Mouse (Mus musculus): ENCODE measurements at regions not wholly inside any gene's neighbourhood (a gene's known extent, or its start where the extent isn't known, plus 50 kb on each side); places are given as distances from the start of the nearest gene placed in this dataset.

GRCm38 (mm10) chr8:116290671-116291245 is 214.0 kb upstream of the Dynlrb2 start:
- DNase-seq, result no peak

- no peak for DNase-seq
Measured at GRCm38 (mm10) chr8:116289237-116289636, 215.5 kb upstream of the Dynlrb2 start.

- DNase-seq, result no peak
Measured at GRCm38 (mm10) chr8:116283990-116284389, 220.8 kb upstream of the Dynlrb2 start.

GRCm38 (mm10) chr8:116282341-116282740 is 222.4 kb upstream of the Dynlrb2 start:
- no peak for DNase-seq

- no peak for DNase-seq
Measured at GRCm38 (mm10) chr8:116275014-116275413, 229.8 kb upstream of the Dynlrb2 start.

GRCm38 (mm10) chr8:116271238-116271637 is 233.5 kb upstream of the Dynlrb2 start:
- DNase-seq, result no peak

GRCm38 (mm10) chr8:116269393-116269792 is 235.4 kb upstream of the Dynlrb2 start:
- DNase-seq, result no peak

GRCm38 (mm10) chr8:116268685-116269084 is 236.1 kb upstream of the Dynlrb2 start:
- DNase-seq, result no peak

GRCm38 (mm10) chr8:116268161-116268560 is 236.6 kb upstream of the Dynlrb2 start:
- DNase-seq, result no peak

- DNase-seq, result no peak
Measured at GRCm38 (mm10) chr8:116267021-116267420, 237.8 kb upstream of the Dynlrb2 start.

GRCm38 (mm10) chr8:116265591-116265990 is 239.2 kb upstream of the Dynlrb2 start:
- DNase-seq, result no peak

GRCm38 (mm10) chr8:116264078-116264477 is 240.7 kb upstream of the Dynlrb2 start:
- no peak for DNase-seq

- DNase-seq, result no peak
Measured at GRCm38 (mm10) chr8:116261286-116261685, 243.5 kb upstream of the Dynlrb2 start.

GRCm38 (mm10) chr8:116255398-116255797 is 249.4 kb upstream of the Dynlrb2 start:
- no peak for DNase-seq

GRCm38 (mm10) chr8:116252455-116253216 is 252.1 kb upstream of the Dynlrb2 start:
- no peak for DNase-seq

GRCm38 (mm10) chr8:116248398-116248797 is 256.4 kb upstream of the Dynlrb2 start:
- peak; percentile 14 for DNase-seq

- no peak for DNase-seq
Measured at GRCm38 (mm10) chr8:116243493-116243892, 261.3 kb upstream of the Dynlrb2 start.

GRCm38 (mm10) chr8:116242972-116243371 is 261.8 kb upstream of the Dynlrb2 start:
- DNase-seq, result no peak

GRCm38 (mm10) chr8:116241987-116242242 is 262.9 kb upstream of the Dynlrb2 start:
- DNase-seq, result no peak

- DNase-seq, result no peak
Measured at GRCm38 (mm10) chr8:116241146-116241986, 263.4 kb upstream of the Dynlrb2 start.

- no peak for DNase-seq
Measured at GRCm38 (mm10) chr8:116238670-116239069, 266.1 kb upstream of the Dynlrb2 start.

GRCm38 (mm10) chr8:116237561-116238100 is 267.1 kb upstream of the Dynlrb2 start:
- no peak for DNase-seq

GRCm38 (mm10) chr8:116229654-116230136 is 275.1 kb upstream of the Dynlrb2 start:
- no peak for DNase-seq

All from adrenal gland, adult 2 months (tissue).